Mouse (Mus musculus) liver, adult 2 months (tissue): Measurements from ENCODE around the gene Gm9789.
"Not testable (repeated sequence)": the region's sequence is repeated elsewhere in the genome, so short reads cannot be mapped to it uniquely, and the experiment has no call there.

Experiments used
- CTCF ChIP-seq: fragments of 200-500 bp; IDR thresholded peaks from 2 replicates; pipeline ENCODE4 v1.5.1; 2011; ENCODE audit warnings: low read depth, low read length, control low read depth
- POLR2A ChIP-seq: fragments of 200-500 bp; IDR thresholded peaks from 2 replicates; pipeline ENCODE4 v1.6.1; 2011; ENCODE audit warnings: low read length, control low read depth; ENCODE audit not compliant: insufficient read depth; ENCODE audit errors: extremely low read depth

DNA sequence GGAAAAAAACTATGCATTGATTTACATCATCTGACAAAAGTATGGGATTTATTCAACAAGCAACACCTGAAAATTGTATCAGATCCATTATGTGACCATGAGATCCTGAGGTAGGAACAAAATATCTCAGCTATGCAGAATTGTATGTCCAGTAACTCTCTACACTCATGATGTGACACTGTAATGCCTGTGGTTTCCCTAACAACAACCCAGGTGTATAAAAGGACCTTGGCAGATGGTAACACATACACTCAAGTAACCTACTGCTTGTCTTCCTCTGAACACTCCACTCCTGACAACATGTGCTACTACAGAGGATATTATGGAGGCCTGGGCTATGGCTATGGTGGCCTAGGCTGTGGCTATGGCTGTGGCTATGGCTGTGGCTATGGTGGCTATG is 11.4 kb downstream of the Gm9789 start, which contains the start of gene Gm7735:
- not testable (repeated sequence) for TF ChIP-seq POLR2A, CTCF
